In the genomic region with DNA sequence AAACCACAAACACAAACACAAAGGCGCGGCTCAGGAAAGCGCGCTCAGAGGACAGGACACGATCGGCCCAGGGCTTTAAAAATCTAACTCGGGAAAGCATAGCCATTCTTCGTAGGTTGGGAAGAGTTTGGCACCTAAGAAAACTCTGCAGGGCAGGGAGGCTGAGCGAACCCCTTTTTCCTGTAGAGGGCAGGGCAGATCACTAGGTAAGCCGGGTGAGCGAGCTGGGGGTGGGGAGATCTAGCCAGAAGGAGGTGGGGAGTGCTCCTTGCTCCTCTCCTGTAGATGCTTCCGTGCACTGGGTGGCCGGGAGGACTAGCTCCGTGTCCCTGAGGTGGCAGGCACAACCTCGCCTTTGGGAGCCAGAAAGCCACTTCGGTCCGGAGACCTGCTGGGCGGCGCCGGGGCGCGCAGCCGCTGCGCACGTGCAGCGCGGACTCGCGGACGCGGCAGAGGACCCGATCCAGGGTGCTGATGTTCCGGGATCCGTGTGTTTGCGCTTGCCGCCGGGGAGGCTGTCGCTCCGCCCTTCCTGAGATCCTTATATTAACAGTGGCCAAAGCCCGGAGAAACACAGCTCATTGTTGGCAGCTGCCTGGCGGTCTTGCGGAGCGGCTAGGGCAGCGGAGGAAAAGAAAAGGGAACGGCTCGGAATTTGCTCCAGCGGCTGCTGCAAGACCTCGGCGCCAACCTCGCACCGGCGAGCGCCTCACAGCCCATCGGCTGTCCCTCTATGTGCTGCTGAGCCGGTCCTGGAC, we compare ENCODE assay signal across 7 mouse cellular contexts. TPM values are rescaled to one million over a fixed set of nuclear protein-coding genes. Genes with fewer than 3 reads are reported as not detected.
DNase-seq lines count a peak whose midpoint lies in the region; ATAC-seq lines count a peak whose summit lies in the region.

A gene (plus strand): TSS at position 566 of the 758 bp plus-strand sequence.

- no peaks in the 10 kb centered on the region for H3K4me1 ChIP-seq in embryonic facial prominence, embryonic 11.5 days (ENCODE audit: control insufficient read depth, insufficient read depth, low read length)
- H3K4me1 ChIP-seq in limb, embryonic 11.5 days (ENCODE audit: control insufficient read depth, insufficient read depth, low read length) = peaks cover 14% of the 10 kb centered on the region; the same call in 1 of the 2 replicates
- H3K4me1 ChIP-seq in midbrain, embryonic 14.5 days (ENCODE audit: control insufficient read depth, insufficient read depth, low read length) = peaks cover 26% of the 10 kb centered on the region

- peak within 1 kb of the TSS; percentile 80 for H3K9ac ChIP-seq in embryonic facial prominence, embryonic 11.5 days (replicated peaks; ENCODE audit: low read length)
- peak within 1 kb of the TSS; percentile 97 for H3K9ac ChIP-seq in limb, embryonic 11.5 days (ENCODE audit: low read length)
- peak within 1 kb of the TSS; percentile 98 for H3K9ac ChIP-seq in midbrain, embryonic 14.5 days (replicated peaks; ENCODE audit: low read length)

- under 1% methylated on average over 55 of the region's 55 CpGs for WGBS in embryonic facial prominence, embryonic 11.5 days
- under 1% methylated on average over 55 of the region's 55 CpGs for WGBS in limb, embryonic 11.5 days
- WGBS in midbrain, embryonic 14.5 days = under 1% methylated on average over 55 of the region's 55 CpGs

- no peaks in the 10 kb centered on the region for H3K36me3 ChIP-seq in embryonic facial prominence, embryonic 11.5 days (replicated peaks; ENCODE audit: control insufficient read depth, insufficient read depth, low read depth, low read length)
- H3K36me3 ChIP-seq in limb, embryonic 11.5 days (ENCODE audit: control insufficient read depth, insufficient read depth, low read length) = peaks cover 2% of the 10 kb centered on the region; the same call in 1 of the 2 replicates
- no peaks in the 10 kb centered on the region for H3K36me3 ChIP-seq in midbrain, embryonic 14.5 days (ENCODE audit: control insufficient read depth, insufficient read depth, low read length)

- peak within 1 kb of the TSS; percentile 96 for H3K27ac ChIP-seq in embryonic facial prominence, embryonic 11.5 days (replicated peaks; ENCODE audit: low read depth, low read length)
- H3K27ac ChIP-seq in limb, embryonic 11.5 days (replicated peaks; ENCODE audit: low read depth, low read length) = peak within 1 kb of the TSS; percentile 99
- peak within 1 kb of the TSS; percentile 100 for H3K27ac ChIP-seq in midbrain, embryonic 14.5 days (replicated peaks; ENCODE audit: low read depth, low read length)

- H3K27me3 ChIP-seq in embryonic facial prominence, embryonic 11.5 days (ENCODE audit: control insufficient read depth, insufficient read depth, low read length) = no peaks in the 10 kb centered on the region
- no peaks in the 10 kb centered on the region for H3K27me3 ChIP-seq in limb, embryonic 11.5 days (ENCODE audit: control insufficient read depth, insufficient read depth, low read length)
- no peaks in the 10 kb centered on the region for H3K27me3 ChIP-seq in midbrain, embryonic 14.5 days (ENCODE audit: control insufficient read depth, insufficient read depth, low read length)

- peak within 1 kb of the TSS; percentile 93 for H3K4me3 ChIP-seq in embryonic facial prominence, embryonic 11.5 days (ENCODE audit: low read depth, low read length)
- peak within 1 kb of the TSS; percentile 93 for H3K4me3 ChIP-seq in limb, embryonic 11.5 days (ENCODE audit: low read depth, low read length)
- peak within 1 kb of the TSS; percentile 95 for H3K4me3 ChIP-seq in midbrain, embryonic 14.5 days (replicated peaks; ENCODE audit: low read depth, low read length)

- H3K4me2 ChIP-seq in embryonic facial prominence, embryonic 11.5 days (ENCODE audit: low read depth, low read length) = peak within 1 kb of the TSS; percentile 88
- peak within 1 kb of the TSS; percentile 83 for H3K4me2 ChIP-seq in limb, embryonic 11.5 days (ENCODE audit: low read depth, severe bottlenecking)
- peak within 1 kb of the TSS; percentile 80 for H3K4me2 ChIP-seq in midbrain, embryonic 14.5 days (ENCODE audit: low read length)

- no peaks in the 10 kb centered on the region for H3K9me3 ChIP-seq in embryonic facial prominence, embryonic 11.5 days (replicated peaks; ENCODE audit: control insufficient read depth, low read length)
- no peaks in the 10 kb centered on the region for H3K9me3 ChIP-seq in limb, embryonic 11.5 days (ENCODE audit: control insufficient read depth, low read length)
- H3K9me3 ChIP-seq in midbrain, embryonic 14.5 days (ENCODE audit: control insufficient read depth, low read length) = no peaks in the 10 kb centered on the region

- DNase-seq in adrenal gland, postnatal 14 days = peak; percentile 98
- DNase-seq in embryonic facial prominence, embryonic 11.5 days (ENCODE audit: low spot score) = peak; percentile 94
- DNase-seq in heart, adult 11 months = peak; percentile 100
- peak; percentile 100 for DNase-seq in kidney, adult 18-20 months
- peak; percentile 99 for DNase-seq in limb, embryonic 11.5 days (ENCODE audit: low spot score)
- peak; percentile 97 for DNase-seq in midbrain, embryonic 14.5 days
- DNase-seq in spleen, adult 18-20 months = peak; percentile 94 to 99

- ATAC-seq in embryonic facial prominence, embryonic 11.5 days (replicated peaks; ENCODE audit: insufficient number of reproducible peaks, low FRiP score, low TSS enrichment, low read depth) = peak; percentile 85
- ATAC-seq in limb, embryonic 11.5 days (ENCODE audit: insufficient number of reproducible peaks, low FRiP score, low TSS enrichment, low read depth) = peak; percentile 84
- peak; percentile 85 for ATAC-seq in midbrain, embryonic 14.5 days (ENCODE audit: low FRiP score, low TSS enrichment)

RNA-seq across cellular contexts. Expression of the gene that starts here (rescaled TPM):
- total RNA-seq in adrenal gland, postnatal 14 days (2021) = 75.6 and 77.2 TPM in 2 replicates
- polyA plus RNA-seq in embryonic facial prominence, embryonic 11.5 days (2014; fragmentation: Nextera tagmentation; extraction: Ambion mirVana) = 50.7 and 51.5 TPM in 2 replicates
- polyA plus RNA-seq in limb, embryonic 11.5 days (2014; fragmentation: Nextera tagmentation; extraction: Ambion mirVana) = 70.7 and 73.1 TPM in 2 replicates
- 71.2 and 71.7 TPM in 2 replicates for polyA plus RNA-seq in midbrain, embryonic 14.5 days (2014; fragmentation: Nextera tagmentation; extraction: Ambion mirVana)

Comparison
In these comparisons a context has a peak if more than half of its experiments do, and no peak if none do; other contexts are left out.
1. Peak in every context shown above with its lines: DNase-seq, ATAC-seq, H3K4me3 ChIP-seq and H3K27ac ChIP-seq.